Mouse (Mus musculus) ES-CJ7 (cell line): ENCODE data around the gene Ccdc54.
A peak's percentile ranks its signal among the peaks of the same experiment; 100 is the strongest.

Source experiments
- DNase-seq: peaks from one replicate; pipeline ENCODE4 v3.0.0; 2011; ENCODE audit warnings: low read depth, low spot score

Ccdc54 gene

DNA sequence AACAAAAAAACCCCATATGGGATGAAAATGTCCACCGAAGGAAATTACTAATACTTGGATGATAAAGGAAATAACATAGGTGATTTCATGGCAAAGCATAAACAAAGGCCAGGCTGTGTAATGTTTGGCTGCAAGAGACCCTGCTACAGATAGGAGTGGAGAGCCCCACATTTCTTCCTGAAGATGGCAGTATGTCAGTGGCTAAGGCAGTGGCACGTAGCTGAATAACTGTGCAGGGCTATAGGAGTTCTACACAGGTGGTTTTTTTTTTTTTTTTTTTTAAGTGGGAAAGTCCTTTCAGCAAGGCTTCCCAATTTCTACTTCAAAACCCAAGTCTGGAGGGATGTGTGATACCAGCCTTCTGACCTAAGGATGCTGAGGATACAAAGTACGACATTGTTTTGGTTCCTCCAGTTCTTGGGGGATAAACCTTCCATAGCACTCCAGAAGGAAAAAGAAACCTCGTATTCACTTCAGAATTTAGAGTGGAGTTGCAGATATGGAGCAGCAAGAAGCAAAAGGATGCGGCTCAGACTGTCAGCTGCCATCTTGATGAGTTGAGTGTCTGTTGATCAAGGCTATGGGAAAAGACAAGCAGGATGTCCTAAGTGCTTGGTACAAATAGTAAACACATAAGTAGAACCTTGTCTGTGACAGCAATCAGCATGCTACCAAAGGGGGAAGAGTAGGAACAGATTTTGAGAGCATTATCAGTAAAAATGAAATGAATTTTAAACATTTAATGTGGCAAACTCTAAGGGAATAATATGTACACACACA, 48.2 kb downstream of the Ccdc54 start:
- peak; percentile 55 for DNase-seq
